Mouse (Mus musculus) granulocyte monocyte progenitor cell, adult 5-6 weeks (primary cell): ENCODE results near the gene Mdfic. TPM values are rescaled to one million over a fixed set of nuclear protein-coding genes. Genes with fewer than 3 reads are reported as not detected.
A peak's percentile ranks its signal among the peaks of the same experiment; 100 is the strongest.

ENCODE experiments used
- ATAC-seq: replicated peaks from 2 replicates; pipeline ENCODE4 v1.8.0; 2016; ENCODE audit warnings: mild to moderate bottlenecking, moderate TSS enrichment, inconsistent platforms; ENCODE audit not compliant: poor library complexity, severe bottlenecking
- total RNA-seq, 2 experiments: library from RNA; stranded (forward) in 1 of 2; stranded (reverse) in 1 of 2; fragments of 200-712, 200-1000 nt in 1 of 2; fragments of >200 nt in 1 of 2; fragmentation: Nextera tagmentation in 1 of 2; gene quantifications; 2 replicates each; pipeline ENCODE4 v1.2.3; 2014 to 2017

Mdfic gene
- total RNA-seq, 2 experiments from 2014 or later = 8.7 to 13.3 TPM

DNA sequence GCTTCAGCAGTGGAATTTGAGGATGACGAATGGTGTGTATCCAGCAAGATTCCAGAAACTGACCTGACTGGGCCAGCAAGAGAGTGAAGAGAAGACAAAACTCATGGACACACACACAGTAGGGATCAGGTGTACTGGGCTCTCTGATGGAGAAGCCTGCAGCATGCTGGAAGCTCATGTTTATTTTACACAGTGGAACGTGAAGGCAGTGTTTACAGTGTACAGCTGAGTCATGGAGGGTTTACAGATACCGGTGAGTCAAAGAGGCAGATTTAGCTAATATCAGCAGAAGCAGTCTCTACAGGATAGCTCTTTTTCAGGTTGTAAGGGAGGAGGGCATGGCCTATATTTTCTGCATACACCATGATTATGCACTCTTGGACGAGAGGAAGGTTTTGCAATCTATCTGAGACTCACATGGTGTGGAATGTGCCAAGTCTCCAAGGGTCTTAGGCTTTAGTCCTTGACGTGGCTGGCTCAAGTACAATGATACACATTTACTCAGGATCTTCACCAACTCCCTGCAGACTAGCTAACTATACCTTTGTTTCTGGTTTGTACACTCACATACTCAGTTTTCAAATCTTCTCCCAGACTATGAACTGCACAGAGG lies 18.0 kb downstream of the Mdfic start:
- ATAC-seq = peak; percentile 42

- ATAC-seq = peak; percentile 66
Observed at GRCm38 (mm10) chr6:15739132-15739531, 18.7 kb downstream of the Mdfic start.

GRCm38 (mm10) chr6:15742591-15743149 lies 22.2 kb downstream of the Mdfic start:
- ATAC-seq = no peak

- no peak for ATAC-seq
Observed at GRCm38 (mm10) chr6:15743291-15743792, 22.9 kb downstream of the Mdfic start.

DNA sequence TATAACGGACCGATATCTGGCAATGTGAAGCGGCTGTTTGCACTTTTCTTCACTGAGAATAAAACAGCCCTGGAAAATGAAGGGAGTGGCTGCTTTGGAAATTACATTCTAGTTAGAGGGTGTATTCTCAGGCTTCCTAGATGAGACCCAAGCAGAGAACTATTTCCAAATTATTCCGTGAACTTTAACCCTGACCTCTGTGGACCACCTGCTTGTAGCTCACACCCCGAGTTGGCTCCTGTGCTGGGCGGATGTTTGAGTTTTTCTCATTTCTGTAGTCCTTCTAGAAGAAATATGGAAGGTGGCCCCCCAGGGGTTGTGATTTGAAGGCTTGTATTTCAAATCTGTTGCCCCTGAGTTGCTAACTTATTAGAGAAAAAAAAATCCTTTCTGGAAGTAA lies 23.3 kb downstream of the Mdfic start:
- ATAC-seq = no peak

DNA sequence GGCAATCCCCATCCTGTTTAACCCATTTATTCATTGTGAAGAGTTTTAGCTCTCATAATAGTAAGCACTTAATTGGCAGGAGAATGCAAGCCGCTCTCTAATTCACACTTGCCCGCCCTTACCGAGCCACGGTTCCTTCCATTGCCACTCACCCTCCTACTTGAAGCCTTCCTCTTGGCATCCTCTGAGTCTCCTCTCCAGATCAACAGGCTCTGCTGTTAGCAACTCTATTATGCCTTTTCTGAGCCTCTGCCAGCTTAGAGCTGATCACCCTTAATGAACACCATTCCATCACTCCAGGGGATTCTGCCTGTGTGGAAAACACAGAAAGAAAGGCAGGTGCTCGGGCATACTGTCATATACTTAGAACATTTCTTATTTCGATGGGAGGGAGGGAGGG lies 24.9 kb downstream of the Mdfic start:
- no peak for ATAC-seq

DNA sequence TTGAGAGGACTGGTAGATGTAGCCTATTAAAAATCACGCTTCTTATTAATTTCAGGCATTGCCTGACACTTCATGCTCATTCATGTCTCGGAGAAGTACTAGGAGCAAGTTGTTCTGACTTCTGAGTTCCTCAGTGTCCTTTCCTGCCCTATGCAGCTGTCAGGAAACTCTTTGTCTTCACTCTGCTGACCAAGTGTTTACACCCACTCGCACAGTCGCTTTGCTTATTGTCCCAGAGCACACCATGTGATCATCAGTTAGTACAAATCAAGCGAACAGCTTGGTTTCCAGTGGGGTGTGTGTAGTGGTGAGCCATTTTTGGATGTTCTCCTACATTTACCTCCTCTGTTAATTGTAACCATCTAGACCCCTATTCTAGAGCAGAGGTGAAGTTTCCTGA lies 25.4 kb downstream of the Mdfic start:
- ATAC-seq = no peak

GRCm38 (mm10) chr6:15747396-15748155 lies 27.1 kb downstream of the Mdfic start:
- ATAC-seq = no peak; the same call in 1 of the 2 replicates

DNA sequence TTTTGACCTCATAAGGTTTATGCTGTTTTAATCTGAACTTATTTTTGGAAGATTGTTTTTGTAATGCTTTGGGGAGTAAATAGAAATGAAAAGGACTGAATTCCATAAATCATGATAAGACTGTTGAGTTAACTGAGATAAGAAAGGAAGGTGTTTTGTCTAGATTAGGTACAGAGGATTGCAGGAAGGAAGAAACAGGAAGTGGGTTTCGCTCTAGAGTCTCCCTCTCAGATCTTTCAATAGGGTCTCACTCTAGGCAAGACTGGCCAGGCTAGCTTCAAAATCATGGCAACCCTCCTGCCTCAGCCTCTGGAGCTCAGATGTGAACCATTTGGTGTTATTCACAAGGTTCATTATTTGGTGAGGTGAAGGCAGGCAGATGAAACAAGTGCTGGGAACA lies 27.8 kb downstream of the Mdfic start:
- peak; percentile 68 for ATAC-seq

GRCm38 (mm10) chr6:15748943-15749342 lies 28.5 kb downstream of the Mdfic start:
- ATAC-seq = no peak

GRCm38 (mm10) chr6:15750101-15750500 lies 29.6 kb downstream of the Mdfic start:
- no peak for ATAC-seq

- no peak for ATAC-seq
Observed at GRCm38 (mm10) chr6:15751375-15751774, 30.9 kb downstream of the Mdfic start.

DNA sequence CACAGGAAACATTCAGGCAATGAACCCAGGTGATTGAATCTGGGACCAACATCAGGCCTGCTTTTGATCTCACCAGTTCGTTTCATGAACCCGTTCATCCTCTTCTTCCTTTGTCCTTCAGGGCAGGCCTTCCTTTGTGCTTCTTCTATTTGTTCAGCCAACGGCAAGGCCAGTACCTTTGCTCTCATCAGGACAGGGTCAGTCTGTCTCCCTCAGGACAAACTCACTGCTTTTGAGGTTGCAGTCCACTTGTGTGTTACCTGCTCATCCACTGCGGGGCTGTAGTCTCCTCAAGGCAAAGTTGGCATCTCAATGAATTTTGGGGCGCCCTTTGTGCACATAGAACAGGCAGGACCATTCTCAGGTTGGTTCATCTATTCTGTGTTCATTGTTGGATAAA lies 31.7 kb downstream of the Mdfic start:
- no peak for ATAC-seq

- ATAC-seq = no peak
Observed at GRCm38 (mm10) chr6:15753208-15753607, 32.7 kb downstream of the Mdfic start.

DNA sequence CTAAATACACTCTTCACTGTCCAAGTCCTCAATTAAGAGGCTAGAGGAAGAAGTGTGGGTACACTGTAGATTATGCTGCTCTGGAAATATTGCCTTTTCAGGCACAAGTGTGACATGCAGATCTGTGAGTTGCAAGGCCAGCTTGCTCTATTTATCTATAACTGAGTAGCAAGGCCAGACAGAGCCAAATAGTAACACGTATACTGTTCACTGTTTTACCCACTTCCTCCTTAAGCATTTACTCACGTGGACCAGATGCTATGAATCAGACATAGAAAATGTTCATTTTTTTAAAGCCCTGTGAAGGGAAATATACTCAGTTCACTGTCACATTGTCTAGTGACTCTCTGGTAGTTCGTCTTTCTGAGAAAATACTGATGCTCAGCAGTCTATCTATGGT lies 37.9 kb downstream of the Mdfic start:
- peak; percentile 55 for ATAC-seq

GRCm38 (mm10) chr6:15760750-15761149 lies 40.3 kb downstream of the Mdfic start:
- ATAC-seq = no peak

GRCm38 (mm10) chr6:15764039-15764438 lies 43.6 kb downstream of the Mdfic start:
- ATAC-seq = peak; percentile 76

DNA sequence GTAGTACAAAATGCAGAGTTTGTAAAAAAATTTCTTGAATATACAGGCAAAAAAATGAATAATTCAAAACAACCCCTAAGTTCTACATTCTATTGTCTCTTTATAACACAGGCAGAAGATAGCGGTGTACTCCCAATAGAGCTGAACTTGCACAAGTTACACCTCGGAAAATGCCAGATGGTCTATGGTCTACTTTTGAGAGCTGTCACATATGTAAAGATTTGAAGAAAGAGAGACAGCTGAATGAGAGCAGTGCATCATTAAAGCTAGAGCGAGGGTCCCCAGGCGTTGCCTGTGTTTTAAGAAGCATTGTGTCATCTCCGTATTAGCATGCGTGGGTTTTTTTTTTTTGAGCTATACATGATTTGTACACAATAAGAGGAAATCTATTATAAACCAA lies 47.0 kb downstream of the Mdfic start:
- no peak for ATAC-seq

DNA sequence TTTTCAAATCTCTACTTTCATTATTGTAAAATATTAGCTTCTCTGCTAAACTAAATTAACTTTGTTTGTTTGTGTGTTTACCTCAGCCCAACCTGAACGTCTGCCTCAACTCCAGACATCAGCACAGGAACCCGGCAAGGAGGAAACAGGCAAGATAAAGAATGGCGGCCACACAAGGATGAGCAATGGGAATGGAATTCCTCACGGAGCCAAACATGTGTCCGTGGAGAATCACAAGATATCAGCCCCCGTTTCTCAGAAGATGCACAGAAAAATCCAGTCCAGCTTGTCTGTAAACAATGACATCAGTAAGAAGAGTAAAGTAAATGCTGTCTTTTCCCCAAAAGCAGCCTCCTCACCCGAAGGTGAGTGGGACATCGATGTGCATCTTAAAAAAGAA lies 49.7 kb downstream of the Mdfic start:
- no peak for ATAC-seq

GRCm38 (mm10) chr6:15777070-15777469 lies 56.6 kb downstream of the Mdfic start:
- no peak for ATAC-seq

DNA sequence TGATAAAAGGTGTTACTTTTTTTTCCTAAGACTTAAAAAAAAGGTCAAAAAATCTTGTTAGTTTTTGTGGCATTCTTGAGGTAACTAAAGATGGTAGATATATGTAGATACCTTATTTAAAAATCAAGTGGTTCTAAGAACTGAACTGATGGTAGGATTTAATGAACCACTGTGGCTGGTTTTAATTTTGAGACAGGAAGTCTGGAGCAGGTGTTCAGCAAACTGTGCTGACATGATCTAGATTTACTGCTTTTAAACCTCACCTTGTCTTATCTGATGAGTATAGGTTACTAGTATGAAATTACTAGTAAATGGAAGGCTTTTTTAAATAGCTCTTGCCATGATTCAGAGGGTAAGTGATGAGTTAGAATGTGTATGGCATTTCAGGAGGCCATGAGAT lies 59.7 kb downstream of the Mdfic start:
- no peak for ATAC-seq

DNA sequence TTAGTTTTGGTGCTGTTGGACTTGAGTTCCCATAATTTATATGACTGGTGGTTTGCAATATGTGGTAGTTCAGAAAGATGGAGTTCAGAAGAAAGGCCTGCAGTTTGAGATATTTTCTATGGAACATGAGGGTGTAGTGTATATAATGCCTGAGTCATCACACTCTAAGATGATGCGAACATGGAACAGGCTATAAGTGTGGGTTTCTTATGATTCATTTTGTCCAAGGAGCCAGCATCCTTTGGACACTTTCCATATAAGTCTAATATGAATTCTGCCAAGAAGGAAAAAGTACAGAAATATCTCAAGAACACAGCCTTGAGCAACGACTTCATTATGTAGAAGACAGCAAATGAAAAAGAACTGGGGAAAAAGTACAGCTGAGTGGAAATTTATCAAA lies 60.2 kb downstream of the Mdfic start:
- ATAC-seq = no peak
